Mouse (Mus musculus): ENCODE measurements at regions not wholly inside any gene's neighbourhood (a gene's known extent, or its start where the extent isn't known, plus 50 kb on each side); places are given as distances from the start of the nearest gene placed in this dataset.

DNA sequence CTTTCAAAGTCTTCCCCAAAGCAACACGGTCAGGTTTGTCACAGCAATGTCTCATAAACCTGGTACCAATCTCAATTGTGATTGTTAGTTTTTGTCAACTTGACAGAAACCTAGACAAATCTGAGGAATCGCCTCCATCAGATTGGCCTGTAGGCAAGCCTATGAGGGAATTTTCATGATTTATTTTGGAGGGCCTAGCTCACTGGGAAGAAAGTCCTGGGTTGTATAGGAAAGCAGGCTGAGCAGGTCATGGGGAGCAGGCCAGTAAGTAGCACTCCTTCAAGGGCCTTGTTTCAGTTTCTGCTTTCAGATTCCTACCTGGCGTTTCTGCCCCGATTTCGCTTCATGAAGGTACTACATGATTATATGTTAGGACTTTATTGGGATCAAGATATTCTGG lies 144.1 kb upstream of the Cdkn2b start:
- TF ChIP-seq POLR2A (IDR thresholded peaks at IDR 0.05; ENCODE audit: extremely low read depth, insufficient read depth, low read length) (no peak), CTCF (IDR thresholded peaks at IDR 0.05; ENCODE audit: low read depth, low read length) (no peak)

Data from liver, adult 2 months (tissue).